Mouse (Mus musculus) myocyte (in vitro differentiated cells): ENCODE measurements around the gene Rnf146.

ENCODE experiments used
- MYOG ChIP-seq, 3 experiments: IDR thresholded peaks; one replicate each; pipeline ENCODE4 v1.6.1; 2011; ENCODE audit warnings: control low read depth in 2 of 3, low read depth in 2 of 3, mild to moderate bottlenecking in 2 of 3; ENCODE audit not compliant: insufficient read length in 2 of 3, control insufficient read depth in 1 of 3, insufficient read depth in 1 of 3
- POLR2A ChIP-seq: IDR thresholded peaks from one replicate; pipeline ENCODE4 v1.6.1; 2011; ENCODE audit warnings: low read depth, mild to moderate bottlenecking, control low read depth, moderate library complexity; ENCODE audit not compliant: insufficient read length
- TCF12 ChIP-seq: IDR thresholded peaks from one replicate; pipeline ENCODE4 v1.6.1; 2011; ENCODE audit warnings: mild to moderate bottlenecking, control low read depth; ENCODE audit not compliant: poor library complexity, insufficient read depth, severe bottlenecking
- TCF3 ChIP-seq: IDR thresholded peaks from one replicate; pipeline ENCODE4 v1.6.1; 2011; ENCODE audit warnings: low read depth, control low read depth; ENCODE audit not compliant: insufficient read length
- USF1 ChIP-seq: IDR thresholded peaks from one replicate; pipeline ENCODE4 v1.6.1; 2011; ENCODE audit warnings: low read depth, mild to moderate bottlenecking, control low read depth, moderate library complexity

GRCm38 (mm10) chr10:29361464-29362196 lies 612 bp downstream of the Rnf146 start:
- TF ChIP-seq MYOG (IDR thresholded peaks at IDR 0.05; ENCODE audit: control insufficient read depth in 1 of 3, insufficient read depth in 1 of 3, insufficient read length in 2 of 3, low read depth in 2 of 3), result peak in 1 of 3 experiments; percentile 40
- no peak for TF ChIP-seq TCF12
- TF ChIP-seq POLR2A, result peak; percentile 99
- TF ChIP-seq USF1, result peak; percentile 88
- no peak for TF ChIP-seq TCF3
